Mouse (Mus musculus) leukemia stem cell, adult 10-12 weeks (primary cell): ENCODE results near the gene Tas2r117. TPM values are rescaled to one million over a fixed set of nuclear protein-coding genes. Genes with fewer than 3 reads are reported as not detected.

Experiments
- polyA plus RNA-seq: library from polyadenylated mRNA; stranded (reverse); fragments of >175 nt; gene quantifications from 2 replicates; pipeline ENCODE4 v1.2.3, GENCODE M21; 2012; ENCODE audit warnings: low replicate concordance

Tas2r117 gene
- polyA plus RNA-seq: not detected in 2 replicates

GRCm38 (mm10) chr6:132802518-132802917 lies at the start of gene Tas2r117:
Gene Tas2r117 (plus strand): TSS chr6:132802818.

GRCm38 (mm10) chr6:132754430-132754829 lies 48.2 kb upstream of the Tas2r117 start, which contains the start of gene Tas2r124:
Gene Tas2r124 (plus strand): TSS chr6:132754730.

GRCm38 (mm10) chr6:132761831-132762230 lies 40.8 kb upstream of the Tas2r117 start, which contains the start of gene Tas2r102:
Gene Tas2r102 (plus strand): TSS chr6:132762131.

GRCm38 (mm10) chr6:132778062-132778461 lies 24.6 kb upstream of the Tas2r117 start, which contains the start of gene Tas2r136:
Gene Tas2r136 (minus strand): TSS chr6:132778162.

GRCm38 (mm10) chr6:132846842-132847241 lies 44.2 kb downstream of the Tas2r117 start, which contains the start of gene Tas2r123:
Gene Tas2r123 (plus strand): TSS chr6:132847142.

Other genes starting within 250 kb of the Tas2r117 start
- gene Prh1, start 233.0 kb upstream of the Tas2r117 start, polyA plus RNA-seq: not detected in 2 replicates
- gene Prp2, start 206.9 kb upstream of the Tas2r117 start, polyA plus RNA-seq: not detected in 2 replicates
- not detected in 2 replicates for gene A630073D07Rik, start 151.3 kb upstream of the Tas2r117 start, polyA plus RNA-seq
- not detected in 2 replicates for gene Tas2r120, start 145.9 kb upstream of the Tas2r117 start, polyA plus RNA-seq
- gene Tas2r121, start 101.8 kb upstream of the Tas2r117 start, polyA plus RNA-seq: not detected in 2 replicates
- gene Tas2r122, start 90.9 kb upstream of the Tas2r117 start, polyA plus RNA-seq: not detected in 2 replicates
- not detected in 2 replicates for gene Tas2r115, start 64.8 kb upstream of the Tas2r117 start, polyA plus RNA-seq
- not detected in 2 replicates for gene Tas2r124, start 48.1 kb upstream of the Tas2r117 start, polyA plus RNA-seq
- gene Tas2r102, start 40.7 kb upstream of the Tas2r117 start, polyA plus RNA-seq: not detected in 2 replicates
- gene Tas2r136, start 24.7 kb upstream of the Tas2r117 start, polyA plus RNA-seq: not detected in 2 replicates
- not detected in 2 replicates for gene Tas2r123, start 44.3 kb downstream of the Tas2r117 start, polyA plus RNA-seq
- gene Tas2r116, start 52.6 kb downstream of the Tas2r117 start, polyA plus RNA-seq: not detected in 2 replicates
- not detected in 2 replicates for gene Tas2r110, start 65.2 kb downstream of the Tas2r117 start, polyA plus RNA-seq
- not detected in 2 replicates for gene Tas2r113, start 90.2 kb downstream of the Tas2r117 start, polyA plus RNA-seq
- not detected in 2 replicates for gene Tas2r125, start 106.8 kb downstream of the Tas2r117 start, polyA plus RNA-seq
- not detected in 2 replicates for gene Tas2r129, start 148.3 kb downstream of the Tas2r117 start, polyA plus RNA-seq
- not detected in 2 replicates for gene Tas2r131, start 155.1 kb downstream of the Tas2r117 start, polyA plus RNA-seq
- gene Tas2r109, start 178.1 kb downstream of the Tas2r117 start, polyA plus RNA-seq: not detected in 2 replicates
- gene Tas2r103, start 234.3 kb downstream of the Tas2r117 start, polyA plus RNA-seq: not detected in 2 replicates